Mouse (Mus musculus): Measurements from ENCODE around the gene Pgs1.

DNA sequence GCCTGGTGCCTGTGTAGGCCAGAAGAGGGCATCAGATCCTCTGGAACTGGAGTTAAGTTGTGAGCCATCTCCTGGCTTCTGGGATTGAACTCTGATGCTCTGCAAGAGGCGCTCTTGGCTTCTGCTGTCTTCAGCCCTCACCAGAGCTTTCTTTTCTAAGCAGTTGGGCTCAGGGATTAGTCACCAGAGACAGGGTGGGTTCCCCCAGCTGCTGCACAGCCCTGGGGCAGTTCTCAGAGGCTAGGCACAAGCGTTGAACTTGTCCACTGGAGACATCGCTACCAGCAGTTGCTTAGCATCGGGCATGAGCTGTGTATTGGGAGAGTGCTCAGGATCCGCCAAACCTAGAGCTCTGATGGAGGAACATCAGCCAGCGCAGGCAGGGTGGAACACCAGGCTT is 43.1 kb downstream of the Pgs1 start:
- TF ChIP-seq CTCF (IDR thresholded peaks at IDR 0.05; ENCODE audit: extremely low read depth, insufficient read depth, insufficient read length, insufficient replicate concordance): no peak
- no peak for TF ChIP-seq POLR2A (IDR thresholded peaks at IDR 0.05; ENCODE audit: low read depth, low read length)

Data from spleen, adult 2 months (tissue).